Mouse (Mus musculus): ENCODE data around the gene Gm4353.

GRCm38 (mm10) chr7:116110661-116111060 is 26.2 kb upstream of the Gm4353 start:
- TF ChIP-seq POLR2A (IDR thresholded peaks at IDR 0.05; ENCODE audit: control insufficient read depth, extremely low read depth, insufficient read depth, low read length, poor library complexity) (no peak), CTCF (IDR thresholded peaks at IDR 0.05; ENCODE audit: borderline replicate concordance, control insufficient read depth, extremely low read depth, insufficient read depth, low read length, poor library complexity) (no peak)

Data from thymus, adult 2 months (tissue).